Mouse (Mus musculus): ENCODE measurements at regions not wholly inside any gene's neighbourhood (a gene's known extent, or its start where the extent isn't known, plus 50 kb on each side); places are given as distances from the start of the nearest gene placed in this dataset.

DNA sequence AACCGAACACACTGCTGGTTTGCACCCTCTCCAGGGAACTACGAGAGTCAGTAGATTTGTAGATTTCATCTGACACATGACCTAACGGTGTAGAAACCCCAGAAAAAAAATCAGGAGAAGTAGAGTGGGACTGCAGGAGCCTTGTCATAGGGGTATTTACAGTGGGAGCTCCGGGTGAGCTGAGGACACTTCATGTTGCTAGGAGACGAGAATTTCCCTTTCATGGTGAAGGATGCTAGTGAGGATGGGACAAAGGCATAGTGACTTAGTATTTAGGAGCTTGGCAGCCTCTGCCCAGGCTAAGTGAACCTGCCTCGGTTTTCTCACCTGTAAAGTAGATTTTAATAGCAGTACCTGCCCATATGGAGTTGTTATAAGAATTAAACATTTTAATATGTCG is 52.8 kb upstream of the Epha4 start:
- no peak for DNase-seq (ENCODE audit: low spot score in 2 of 2)

Data from spleen, postnatal 10 days (tissue).